Mouse (Mus musculus): Measurements from ENCODE around the gene Pik3r2.

Pik3r2 gene

DNA sequence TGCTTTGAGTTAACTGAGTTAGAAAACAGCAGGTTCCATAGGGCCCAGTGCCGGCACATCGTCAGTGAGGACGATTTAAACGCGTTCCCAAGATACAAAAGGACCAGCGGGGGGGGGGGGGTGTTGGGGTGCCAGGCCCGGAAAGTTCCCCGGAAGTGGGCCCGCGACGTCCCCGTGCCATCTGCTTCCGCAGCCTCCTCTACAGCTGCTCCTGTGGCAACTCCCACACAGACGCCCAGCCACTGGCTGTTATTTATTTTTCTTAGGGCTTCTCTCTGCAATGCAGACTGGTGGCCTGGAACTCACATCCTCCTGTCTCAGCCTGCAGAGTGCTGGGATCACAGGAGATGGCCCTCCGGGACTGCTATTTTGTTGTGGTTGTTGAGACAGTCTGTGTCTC lies 24.6 kb upstream of the Pik3r2 start:
- DNase-seq (ENCODE audit: low spot score in 2 of 2) = no peak

DNA sequence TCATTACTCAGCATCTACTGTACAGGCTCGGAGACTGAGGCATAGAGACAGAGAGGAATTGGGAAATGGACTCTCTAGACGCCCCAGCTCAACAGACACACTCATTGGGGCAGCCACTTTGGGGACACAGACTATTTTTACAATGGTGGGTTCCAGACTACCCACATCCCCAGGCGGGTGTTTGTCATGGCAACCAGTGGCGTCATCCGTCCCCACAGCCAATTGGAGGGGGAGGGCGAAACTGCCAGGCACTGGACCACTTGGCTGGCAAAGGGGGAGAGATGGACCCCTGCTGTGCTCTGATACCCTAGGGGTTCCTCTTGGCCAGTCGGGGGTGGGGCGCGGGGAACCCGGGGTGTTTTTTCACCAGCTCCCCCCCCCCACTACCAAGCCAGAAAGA lies 24.1 kb upstream of the Pik3r2 start:
- no peak for DNase-seq (ENCODE audit: low spot score in 2 of 2)

DNA sequence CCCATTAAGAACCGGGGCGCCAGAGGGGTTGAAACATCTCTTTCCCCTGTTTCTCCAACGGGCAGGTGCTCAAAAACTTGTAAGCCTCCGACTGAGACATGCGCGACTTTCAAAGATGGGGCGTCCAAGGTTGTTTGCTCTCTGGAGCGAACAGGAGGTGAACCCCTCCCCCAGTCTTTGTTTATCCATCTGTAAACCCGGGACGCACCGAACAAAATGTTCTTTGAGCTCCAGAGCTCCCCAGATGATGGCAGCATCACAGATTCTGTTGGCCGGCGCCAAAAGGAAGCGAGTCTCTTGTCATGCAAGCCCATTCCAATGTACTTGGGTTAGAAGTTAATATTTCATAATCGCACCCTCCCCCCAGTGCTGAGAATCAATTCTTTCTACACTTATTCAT lies 21.8 kb upstream of the Pik3r2 start:
- DNase-seq (ENCODE audit: low spot score in 2 of 2) = no peak

DNA sequence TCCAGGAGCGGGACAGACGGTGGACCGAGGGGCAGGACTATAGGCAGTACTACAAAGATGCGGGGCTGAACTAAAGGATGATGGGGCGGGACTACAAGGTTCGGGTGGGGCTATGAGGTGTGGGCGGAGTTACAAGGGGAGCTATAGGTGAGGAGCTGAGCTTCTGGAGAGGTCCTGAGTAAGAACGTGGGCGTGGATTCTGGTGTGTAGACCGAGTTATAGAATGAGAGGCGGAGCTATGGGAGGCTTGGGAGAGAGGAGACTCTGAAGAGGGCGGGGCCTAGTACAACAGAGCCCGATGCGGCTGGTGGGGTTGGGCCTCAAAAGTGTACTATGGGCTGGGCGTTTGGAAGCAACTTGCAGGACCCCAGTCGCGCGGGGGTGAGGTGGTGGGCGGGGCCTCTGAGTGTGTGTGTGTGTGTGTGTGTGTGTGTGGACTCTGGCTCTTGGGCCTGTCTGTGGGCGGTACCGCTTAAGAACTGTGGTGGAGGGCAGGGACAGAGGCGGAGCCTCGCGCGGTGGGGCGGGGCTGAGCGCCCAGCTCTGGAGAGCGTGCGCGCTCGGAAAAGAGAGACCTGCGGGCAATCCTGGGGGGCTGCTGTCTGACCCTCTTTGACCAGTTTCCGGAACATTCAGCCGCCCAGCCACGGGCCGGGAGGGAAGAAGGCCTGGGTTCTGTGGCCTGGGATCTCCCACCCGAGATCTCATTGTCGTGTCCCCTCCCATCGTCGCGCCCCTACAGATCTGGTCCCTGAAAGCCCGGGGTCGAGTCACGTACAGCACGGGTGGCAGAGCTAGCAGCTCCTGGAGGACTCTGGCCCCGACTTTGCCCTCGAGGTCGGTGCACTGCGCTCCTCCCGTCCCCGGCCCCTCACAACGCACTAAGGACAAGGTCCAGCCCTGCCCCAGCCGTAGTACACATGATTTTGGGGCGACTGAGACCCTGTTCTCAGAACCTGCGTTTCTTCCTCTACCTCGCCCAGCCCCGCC lies 20.9 kb upstream of the Pik3r2 start:
- DNase-seq (ENCODE audit: low spot score in 2 of 2) = peak; percentile 87 to 89

DNA sequence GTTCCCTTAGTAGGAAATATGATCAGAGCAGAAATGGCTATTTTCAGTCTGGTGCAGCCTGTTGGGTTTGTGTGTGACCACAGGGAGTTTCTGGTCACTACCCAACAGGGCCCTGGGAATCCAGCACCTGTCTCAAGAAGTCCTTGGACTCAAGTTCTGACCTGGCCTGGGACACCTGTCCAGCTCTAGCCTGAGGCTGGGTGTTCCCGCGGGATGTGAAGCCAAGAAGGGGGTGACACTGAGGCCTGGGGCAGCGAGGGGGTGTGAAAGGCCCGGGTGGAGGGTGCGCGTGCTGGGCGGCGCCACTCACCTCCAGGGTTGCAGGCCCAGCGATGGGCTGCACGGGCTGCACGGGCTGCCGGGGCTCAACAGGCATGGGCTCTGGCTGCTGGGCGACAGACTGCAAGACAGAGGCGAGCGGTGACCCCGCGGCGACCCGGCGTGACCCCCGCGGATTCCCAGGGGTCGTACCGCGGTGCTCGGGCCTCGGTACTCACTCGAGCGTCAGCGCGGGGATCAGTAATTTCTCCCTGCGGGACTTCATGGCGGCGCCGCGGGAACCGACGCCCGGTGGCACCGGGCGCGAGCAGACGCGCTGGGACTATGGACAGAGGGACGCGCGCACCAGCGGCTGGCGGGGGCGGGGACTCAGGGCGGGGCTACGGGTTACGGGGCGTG lies 20.0 kb upstream of the Pik3r2 start:
- DNase-seq (ENCODE audit: low spot score in 2 of 2) = no peak

DNA sequence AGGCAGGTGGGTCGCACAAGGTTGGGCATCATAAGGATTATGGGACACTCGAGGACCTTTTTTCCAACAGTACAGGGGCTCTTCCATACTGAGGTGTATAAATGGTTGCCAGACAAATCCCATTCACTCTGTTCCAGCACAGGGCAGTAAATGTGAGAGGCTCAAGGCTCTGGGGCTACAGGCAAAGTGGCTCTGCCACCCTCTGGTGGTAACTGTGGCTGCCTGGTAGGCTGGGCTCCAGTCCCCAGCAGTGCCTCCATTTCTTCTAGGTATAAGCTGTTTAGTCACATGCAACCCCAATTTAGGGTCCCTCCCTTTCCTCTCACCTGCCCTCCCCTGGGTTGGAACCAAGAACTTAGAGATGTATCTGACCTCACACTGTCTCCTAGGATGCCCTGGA lies 18.9 kb upstream of the Pik3r2 start:
- DNase-seq (ENCODE audit: low spot score in 2 of 2) = no peak

DNA sequence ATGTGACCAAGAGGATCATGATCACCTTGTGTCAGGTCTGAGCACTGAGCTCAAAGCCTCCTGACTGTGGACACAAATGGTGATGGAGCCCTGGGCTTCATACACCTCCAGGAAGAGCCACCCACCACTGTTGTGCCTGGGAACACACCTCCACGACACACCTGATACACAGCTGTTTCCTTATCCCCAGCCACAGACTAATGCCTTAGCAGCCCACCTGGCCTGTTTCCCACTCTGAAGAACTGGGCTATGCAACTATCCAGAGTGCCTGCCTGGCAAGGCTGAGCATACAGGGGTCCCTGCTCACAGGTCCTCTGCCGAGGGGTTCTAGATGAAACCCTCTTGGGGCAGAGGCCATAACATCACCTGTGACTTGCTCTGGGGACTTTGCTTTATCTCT lies 17.7 kb upstream of the Pik3r2 start:
- no peak for DNase-seq (ENCODE audit: low spot score in 2 of 2)

DNA sequence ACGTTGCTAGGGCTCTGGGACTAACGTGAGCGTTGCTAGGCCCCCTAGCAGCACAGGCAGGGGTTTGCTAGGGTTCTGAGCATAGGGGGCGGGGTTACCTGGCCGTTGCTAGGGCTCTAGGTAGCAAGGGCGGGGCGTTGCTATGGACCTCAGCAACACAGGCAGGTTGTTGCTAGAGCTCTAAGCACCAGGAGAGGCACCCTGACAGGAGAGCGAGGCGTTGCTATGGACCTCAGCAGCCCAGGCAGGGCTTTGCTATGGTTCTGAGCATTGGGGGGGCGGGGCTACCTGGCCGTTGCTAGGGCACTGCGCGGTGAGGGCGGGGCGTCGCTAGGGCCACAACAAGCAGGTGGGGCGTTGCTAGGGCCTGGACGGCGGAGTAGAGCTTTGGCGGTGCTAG lies 16.2 kb upstream of the Pik3r2 start:
- peak in 1 of 2 experiments; percentile 78 for DNase-seq (ENCODE audit: low spot score in 2 of 2)

DNA sequence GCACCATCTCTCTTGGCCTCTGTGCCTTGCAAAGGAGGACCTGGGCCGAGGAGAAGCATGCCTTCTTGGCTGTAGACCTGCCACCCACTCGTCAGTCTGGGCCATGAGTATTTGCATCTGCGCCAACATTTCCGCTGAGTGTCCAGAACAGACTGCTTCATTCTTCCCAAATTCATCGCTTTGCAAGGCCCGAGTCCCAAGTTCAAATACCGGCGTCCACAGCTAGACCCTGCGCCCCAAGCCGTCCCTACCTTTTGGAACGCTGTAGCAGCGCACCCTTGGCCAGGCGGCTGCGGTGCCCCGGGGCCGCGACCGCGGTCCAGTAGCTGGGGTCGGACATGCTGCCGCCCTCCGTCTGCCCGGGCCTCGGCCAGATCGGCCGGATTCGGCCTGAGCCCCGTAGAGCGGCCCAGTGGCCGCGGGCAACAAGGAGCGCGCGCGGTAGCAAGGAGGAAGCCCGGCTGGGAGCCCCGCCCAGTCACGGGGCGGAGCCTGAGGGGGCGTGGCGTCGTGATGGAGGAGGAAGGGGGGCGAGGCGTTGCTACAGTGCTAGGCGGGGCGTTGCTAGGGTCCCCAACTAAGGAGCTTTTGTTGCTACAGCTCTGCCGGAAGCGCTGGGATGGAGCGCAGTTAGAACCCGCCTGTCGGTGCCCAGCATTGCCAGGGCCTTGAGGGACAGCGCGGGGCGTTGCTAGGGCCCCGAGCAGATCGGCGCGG lies 15.6 kb upstream of the Pik3r2 start:
- DNase-seq (ENCODE audit: low spot score in 2 of 2) = peak; percentile 96 to 99

DNA sequence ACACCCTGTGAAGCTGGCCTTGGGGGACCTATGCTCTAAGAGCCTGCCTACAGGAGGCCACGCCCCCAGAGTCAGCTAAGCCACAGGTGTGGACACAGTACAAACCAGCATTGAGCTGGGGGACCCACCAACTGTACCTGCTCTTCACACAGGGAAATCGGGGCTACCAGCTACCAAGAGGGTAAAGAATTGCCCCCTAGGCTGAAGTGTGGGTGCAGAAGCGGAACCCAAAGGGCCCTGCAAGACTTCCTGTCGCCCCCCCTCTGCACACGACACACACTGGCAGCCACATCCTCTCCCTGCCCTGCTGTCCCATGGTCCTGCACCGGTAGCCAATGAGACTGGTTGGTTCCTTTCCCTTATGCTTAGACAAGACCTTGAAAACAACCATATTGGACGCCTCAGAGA lies 14.8 kb upstream of the Pik3r2 start:
- DNase-seq (ENCODE audit: low spot score in 2 of 2) = peak in 1 of 2 experiments; percentile 38

DNA sequence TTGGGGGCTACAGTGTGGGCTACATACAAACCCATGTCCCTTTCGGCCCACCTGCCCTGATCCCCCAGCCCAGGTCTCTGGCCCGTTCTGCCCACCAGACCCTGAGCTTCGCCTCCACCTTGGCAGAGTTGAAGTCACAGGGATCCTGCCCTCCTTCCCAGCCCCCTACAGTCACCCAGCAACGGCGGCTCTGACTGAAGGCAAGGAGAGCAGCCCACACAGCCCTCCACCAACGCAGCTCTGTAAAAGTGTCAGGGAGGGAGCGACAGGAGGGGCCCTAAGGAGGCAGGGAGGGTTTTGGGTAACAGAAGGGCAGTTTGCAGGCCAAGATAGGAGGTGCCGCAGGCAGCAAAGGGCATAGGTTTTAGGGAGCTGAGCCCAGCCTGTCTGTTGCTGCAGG lies 14.3 kb upstream of the Pik3r2 start:
- DNase-seq (ENCODE audit: low spot score in 2 of 2) = no peak

DNA sequence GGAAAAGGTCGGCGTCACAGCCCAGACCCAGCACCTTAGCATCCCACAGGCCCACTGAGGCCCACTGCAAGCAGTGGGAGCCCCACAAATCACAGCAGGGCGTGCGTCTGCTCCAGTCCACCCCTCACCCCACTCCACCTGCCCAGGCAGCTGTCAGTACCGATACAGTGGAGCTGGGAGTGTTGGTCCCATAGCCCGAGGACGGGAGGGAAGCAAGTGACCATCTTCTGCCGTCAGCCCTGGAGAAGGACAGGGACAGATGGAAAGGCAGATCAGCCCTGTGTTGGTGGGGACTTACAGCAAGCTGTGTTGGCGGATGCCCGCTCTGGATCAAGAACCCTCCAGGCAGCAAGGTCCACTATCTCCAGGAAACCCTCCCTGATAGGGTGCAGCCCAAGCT lies 12.5 kb upstream of the Pik3r2 start:
- DNase-seq (ENCODE audit: low spot score in 2 of 2) = no peak

DNA sequence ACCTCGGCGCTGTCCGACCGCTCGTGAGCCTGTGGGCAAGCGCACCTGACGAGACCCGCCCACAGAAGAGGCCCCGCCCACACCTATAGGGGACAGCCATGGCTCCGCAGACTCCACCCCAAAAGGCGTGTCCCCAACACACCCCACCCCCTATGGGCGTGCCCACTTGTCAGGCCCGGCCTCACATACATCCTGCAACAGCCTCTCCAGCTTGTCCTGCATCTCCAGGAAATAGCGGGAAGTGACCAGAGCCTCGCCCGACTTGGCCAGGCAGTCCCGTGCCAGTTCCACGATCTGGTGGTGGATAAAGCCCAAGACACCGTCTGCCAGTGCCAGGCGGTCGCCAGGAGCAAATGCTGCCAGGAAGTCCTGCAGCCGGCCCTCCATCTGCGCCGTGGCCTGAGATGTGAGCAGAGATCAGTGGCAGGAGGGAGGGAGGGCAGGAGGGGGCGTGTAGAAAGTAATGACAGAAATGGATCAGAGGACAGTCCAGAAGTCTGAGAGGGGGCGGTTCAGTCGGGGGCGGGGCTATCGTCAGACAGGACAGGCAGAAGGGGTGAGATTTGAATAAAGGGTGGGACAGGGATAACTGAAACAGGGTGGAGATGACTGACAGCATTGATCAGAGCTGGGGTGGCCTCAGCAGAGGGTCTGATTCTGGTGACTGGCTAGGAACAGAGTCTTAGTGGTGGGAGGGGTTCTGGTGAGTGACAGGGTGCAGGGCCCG lies 11.6 kb upstream of the Pik3r2 start:
- DNase-seq (ENCODE audit: low spot score in 2 of 2) = no peak

DNA sequence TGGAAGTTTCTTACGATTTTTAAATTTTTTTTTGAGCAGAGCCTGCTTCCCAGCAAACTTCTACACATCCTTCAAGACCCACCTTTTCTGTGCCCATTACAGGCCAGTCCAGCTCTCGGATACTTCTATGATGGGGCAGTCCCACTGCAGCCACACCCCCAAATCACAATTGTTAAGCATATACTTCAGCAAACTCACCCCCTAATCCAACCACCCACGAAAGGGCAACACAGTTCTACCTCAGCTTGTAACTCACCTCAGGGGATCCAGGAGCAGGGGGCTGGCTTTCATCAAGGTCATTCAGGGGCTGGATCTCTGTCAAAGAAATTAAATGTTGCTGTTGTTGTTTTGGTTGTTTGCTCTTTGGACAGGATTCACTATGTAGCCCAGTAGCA lies 10.5 kb upstream of the Pik3r2 start:
- no peak for DNase-seq (ENCODE audit: low spot score in 2 of 2)

DNA sequence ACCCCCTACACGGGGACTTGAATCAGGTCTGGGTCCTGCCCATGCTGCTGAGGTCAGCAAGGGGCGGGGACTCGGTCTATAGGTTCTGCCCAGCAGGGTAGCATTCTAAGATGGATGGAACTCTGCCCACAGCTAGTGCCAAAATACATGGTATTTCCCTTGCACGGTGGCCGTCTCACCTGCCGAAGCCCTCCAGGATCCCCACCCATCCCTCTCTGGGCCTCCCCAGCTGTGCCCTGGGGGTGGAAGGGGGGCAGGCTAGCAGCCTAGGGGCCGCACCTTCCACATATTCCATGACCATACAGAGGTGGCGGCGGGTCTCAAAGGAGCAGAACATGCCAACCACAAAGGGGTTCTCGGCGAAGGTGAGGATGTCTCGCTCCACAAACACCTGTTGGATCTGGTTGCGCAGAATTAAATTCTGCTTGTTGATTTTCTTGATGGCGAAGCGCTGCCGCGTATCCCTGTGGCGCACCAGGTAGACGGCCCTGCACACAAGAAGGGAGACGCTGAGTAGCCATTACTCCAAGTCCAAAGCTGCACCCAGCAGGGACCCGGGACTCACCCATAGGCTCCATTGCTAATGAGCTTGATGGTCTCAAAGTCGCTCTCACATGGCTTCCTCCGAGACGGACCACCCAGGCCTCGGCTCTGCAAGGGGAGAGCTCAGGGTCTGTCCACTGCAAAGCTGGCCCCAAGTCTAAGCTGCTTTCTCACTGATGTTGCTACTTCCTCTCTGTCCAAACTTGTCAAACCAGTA lies 10.0 kb upstream of the Pik3r2 start:
- DNase-seq (ENCODE audit: low spot score in 2 of 2) = no peak

DNA sequence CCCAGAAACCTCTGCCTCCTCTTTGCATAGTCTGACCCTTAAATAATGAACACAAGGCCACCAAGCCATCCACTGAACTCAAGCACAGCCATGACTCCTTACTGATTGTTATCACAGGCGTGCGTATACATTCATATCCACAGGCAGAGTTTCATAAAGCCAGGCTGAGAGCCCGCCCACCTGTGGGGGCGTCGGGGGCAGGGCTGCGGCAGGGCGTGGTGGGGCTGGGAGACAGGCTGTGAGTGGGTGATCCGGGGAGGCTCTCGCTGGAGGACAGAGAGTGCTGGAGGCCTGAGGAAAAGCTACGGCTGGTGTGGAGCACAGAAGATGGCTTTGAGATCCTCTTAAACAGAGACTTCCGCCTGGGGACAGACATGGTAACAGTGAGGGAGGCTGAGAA lies 3.6 kb upstream of the Pik3r2 start:
- no peak for DNase-seq (ENCODE audit: low spot score in 2 of 2)

DNA sequence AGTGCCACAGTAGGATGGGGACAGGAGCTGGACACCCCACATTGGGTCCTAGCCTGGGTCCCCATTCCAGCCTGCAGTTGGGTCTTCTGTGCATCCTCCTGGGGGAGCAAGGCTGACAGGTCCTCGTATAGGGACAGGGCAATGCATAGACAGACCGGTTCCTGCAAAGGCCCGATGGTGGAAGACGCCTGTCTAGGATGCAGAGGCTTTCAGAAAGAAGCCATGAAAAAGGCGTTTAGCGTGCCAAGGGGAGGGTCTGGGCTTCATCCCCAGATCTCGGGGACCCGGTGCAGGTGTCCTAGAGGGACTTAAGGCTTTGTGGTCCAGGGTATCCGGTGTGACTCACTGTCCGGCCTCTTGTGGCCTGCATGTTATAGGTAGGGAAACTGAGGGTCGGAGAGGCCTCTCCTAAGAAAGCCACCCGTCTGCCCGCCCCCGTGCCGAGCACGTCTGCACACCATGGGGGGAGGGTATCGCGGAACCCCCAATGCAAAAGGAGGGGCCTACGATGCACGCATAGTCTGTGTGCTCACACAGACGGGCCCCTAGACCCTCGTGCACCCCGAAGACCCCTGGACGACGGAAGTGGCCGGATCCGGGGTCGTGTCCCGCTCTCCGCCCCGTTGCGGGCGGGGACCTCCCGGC lies 540 bp downstream of the Pik3r2 start:
- no peak for DNase-seq (ENCODE audit: low spot score in 2 of 2)

DNA sequence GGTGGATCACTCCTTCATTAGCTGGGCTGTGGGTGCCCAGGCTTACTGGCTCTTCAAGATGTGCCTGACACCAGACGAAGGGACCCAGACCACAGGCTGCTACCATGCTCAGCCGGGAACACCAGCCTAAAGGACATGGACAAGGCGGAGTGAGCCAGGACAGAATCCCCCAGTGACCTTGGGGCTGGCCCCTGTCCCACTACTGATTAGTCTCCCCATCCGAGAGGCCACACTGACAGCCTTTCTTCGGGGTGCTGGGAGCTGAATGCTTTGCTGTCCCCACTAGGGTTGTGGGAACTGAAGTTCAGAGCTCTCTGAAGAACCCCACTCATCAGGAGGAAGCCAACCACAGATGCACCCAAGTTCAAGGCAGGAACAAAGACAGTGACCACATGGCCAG lies 1.3 kb downstream of the Pik3r2 start:
- no peak for DNase-seq (ENCODE audit: low spot score in 2 of 2)

DNA sequence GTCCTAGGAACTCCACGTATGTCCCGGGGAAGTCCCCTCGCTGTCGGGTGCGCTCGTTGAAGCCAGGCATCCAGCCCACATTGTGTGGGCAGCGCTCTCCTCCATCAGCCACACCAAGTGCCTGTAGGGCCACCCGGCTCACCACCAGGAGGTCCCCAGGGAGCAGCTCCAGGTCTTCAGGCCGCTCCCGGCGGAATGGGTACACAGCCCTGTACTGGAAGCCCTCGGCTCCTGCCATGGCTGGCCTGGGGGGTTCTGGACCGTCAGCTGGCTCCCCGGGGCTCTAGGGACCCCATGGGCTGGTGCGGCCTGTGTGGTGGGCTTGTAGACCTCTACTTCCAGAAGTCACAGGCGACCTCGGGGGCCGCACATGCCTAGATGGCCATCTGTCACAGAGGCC lies 1.8 kb downstream of the Pik3r2 start:
- DNase-seq (ENCODE audit: low spot score in 2 of 2) = no peak

DNA sequence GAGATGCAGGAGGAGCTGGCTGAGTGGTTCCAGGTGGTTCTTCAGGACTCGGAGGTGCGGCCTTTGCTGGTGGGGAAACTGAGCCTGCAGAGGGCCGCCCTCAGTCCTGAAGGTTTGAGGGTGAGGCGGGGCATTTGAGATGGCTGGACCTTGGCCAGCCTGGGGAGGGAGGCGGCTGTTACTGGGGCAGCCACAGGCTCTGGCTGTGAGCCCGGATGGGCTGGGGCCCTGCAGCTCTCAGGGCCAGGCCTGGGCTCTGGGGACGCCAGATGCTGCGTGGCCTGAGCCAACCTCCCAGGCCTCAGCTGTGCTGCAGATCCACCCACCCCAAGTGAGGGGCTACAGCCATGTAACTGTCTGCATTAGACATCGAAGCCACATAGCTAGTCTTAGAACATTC lies 2.7 kb downstream of the Pik3r2 start:
- DNase-seq (ENCODE audit: low spot score in 2 of 2) = peak; percentile 45 to 74

DNA sequence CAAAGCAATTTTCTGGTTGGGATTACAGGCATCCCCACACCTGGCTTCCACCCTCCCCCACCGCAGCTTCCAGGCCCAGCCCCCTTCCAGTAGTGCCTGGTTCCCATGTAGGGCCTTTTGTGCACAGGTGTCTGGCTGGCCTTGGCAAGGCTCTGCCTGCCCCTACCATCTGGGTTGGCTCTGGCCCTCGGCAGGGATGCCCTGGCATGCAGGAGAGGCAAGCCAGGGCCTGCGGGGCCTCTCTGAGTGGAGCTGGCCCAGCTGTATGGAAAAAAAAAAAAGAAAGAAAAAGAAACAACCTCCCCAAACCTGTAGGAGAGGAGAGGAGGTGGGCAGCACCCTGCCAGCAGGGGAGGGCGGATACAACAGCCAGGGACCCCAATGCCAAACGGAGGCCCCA lies 3.1 kb downstream of the Pik3r2 start:
- peak in 1 of 2 experiments; percentile 45 for DNase-seq (ENCODE audit: low spot score in 2 of 2)

All from urinary bladder, adult 18-20 months (tissue).